Mouse (Mus musculus): ENCODE measurements around the gene Pin1rt1.

- TF ChIP-seq POLR2A (IDR thresholded peaks at IDR 0.05; ENCODE audit: extremely low read depth, insufficient read depth, low read length) (no peak), CTCF (IDR thresholded peaks at IDR 0.05; ENCODE audit: extremely low read depth, insufficient read depth, low read length) (no peak)
These were observed 16.5 kb upstream of the Pin1rt1 start for GRCm38 (mm10) chr2:104732562-104733256.

All from cortical plate, adult 2 months (tissue).